Mouse (Mus musculus): ENCODE data around the gene Nsun4. TPM values are rescaled to one million over a fixed set of nuclear protein-coding genes. Genes with fewer than 3 reads are reported as not detected.

Gene Nsun4
- polyA plus RNA-seq, 1 experiment from 2014 or later, result 21.3 TPM

- H3K4me2 ChIP-seq (ENCODE audit: low read depth, low read length), result no peak overlapping the region
- H3K36me3 ChIP-seq (replicated peaks; ENCODE audit: control insufficient read depth, insufficient read depth, low read depth, low read length), result no peaks in the 10 kb centered on the region; the same call in 1 of the 2 replicates
- no peak overlapping the region for H3K4me3 ChIP-seq (ENCODE audit: low read depth, low read length)
- H3K4me1 ChIP-seq (ENCODE audit: control insufficient read depth, insufficient read depth, low read length), result no peaks in the 10 kb centered on the region
- ATAC-seq (replicated peaks; ENCODE audit: insufficient number of reproducible peaks, low FRiP score, low TSS enrichment, low read depth), result no peak
- H3K9me3 ChIP-seq (replicated peaks; ENCODE audit: control insufficient read depth, low read length), result no peaks in the 10 kb centered on the region
- no peaks in the 10 kb centered on the region for H3K27me3 ChIP-seq (ENCODE audit: control insufficient read depth, insufficient read depth, low read length)
- 86% methylated on average over 5 of the region's 5 CpGs for WGBS
- H3K27ac ChIP-seq (replicated peaks; ENCODE audit: low read depth, low read length), result no peak overlapping the region
- DNase-seq (ENCODE audit: low spot score), result no peak
- no peak overlapping the region for H3K9ac ChIP-seq (replicated peaks; ENCODE audit: low read length)
These were observed 20.3 kb downstream of the Nsun4 start for GRCm38 (mm10) chr4:116033374-116033773.

DNA sequence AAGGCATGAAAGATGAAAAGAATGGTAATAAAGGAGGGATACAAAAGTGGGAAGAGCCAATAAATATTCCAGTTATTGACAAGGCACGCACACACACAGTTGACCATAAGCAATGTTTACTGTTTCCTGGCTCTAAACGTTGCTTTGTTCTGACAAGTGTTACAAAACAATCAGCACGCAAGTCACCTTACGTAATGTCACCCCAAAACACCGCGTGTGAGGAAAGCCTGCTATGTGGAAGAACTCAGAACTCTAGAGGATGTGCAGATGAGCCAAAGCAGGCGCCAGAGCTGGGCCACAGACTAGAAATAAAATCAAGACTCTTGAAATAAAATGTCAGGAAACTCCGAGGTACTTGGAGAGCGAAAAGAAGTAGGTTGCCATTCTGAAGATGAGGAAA lies 20.8 kb downstream of the Nsun4 start:
- H3K27ac ChIP-seq (replicated peaks; ENCODE audit: low read depth, low read length), result no peak overlapping the region
- ATAC-seq (replicated peaks; ENCODE audit: insufficient number of reproducible peaks, low FRiP score, low TSS enrichment, low read depth), result no peak
- H3K4me2 ChIP-seq (ENCODE audit: low read depth, low read length), result no peak overlapping the region
- no peaks in the 10 kb centered on the region for H3K9me3 ChIP-seq (replicated peaks; ENCODE audit: control insufficient read depth, low read length)
- DNase-seq (ENCODE audit: low spot score), result no peak
- H3K27me3 ChIP-seq (ENCODE audit: control insufficient read depth, insufficient read depth, low read length), result no peaks in the 10 kb centered on the region
- H3K36me3 ChIP-seq (replicated peaks; ENCODE audit: control insufficient read depth, insufficient read depth, low read depth, low read length), result no peaks in the 10 kb centered on the region; the same call in 1 of the 2 replicates
- H3K9ac ChIP-seq (replicated peaks; ENCODE audit: low read length), result no peak overlapping the region
- H3K4me3 ChIP-seq (ENCODE audit: low read depth, low read length), result no peak overlapping the region
- H3K4me1 ChIP-seq (ENCODE audit: control insufficient read depth, insufficient read depth, low read length), result no peaks in the 10 kb centered on the region
- WGBS, result 92% methylated on average over 9 of the region's 9 CpGs

DNA sequence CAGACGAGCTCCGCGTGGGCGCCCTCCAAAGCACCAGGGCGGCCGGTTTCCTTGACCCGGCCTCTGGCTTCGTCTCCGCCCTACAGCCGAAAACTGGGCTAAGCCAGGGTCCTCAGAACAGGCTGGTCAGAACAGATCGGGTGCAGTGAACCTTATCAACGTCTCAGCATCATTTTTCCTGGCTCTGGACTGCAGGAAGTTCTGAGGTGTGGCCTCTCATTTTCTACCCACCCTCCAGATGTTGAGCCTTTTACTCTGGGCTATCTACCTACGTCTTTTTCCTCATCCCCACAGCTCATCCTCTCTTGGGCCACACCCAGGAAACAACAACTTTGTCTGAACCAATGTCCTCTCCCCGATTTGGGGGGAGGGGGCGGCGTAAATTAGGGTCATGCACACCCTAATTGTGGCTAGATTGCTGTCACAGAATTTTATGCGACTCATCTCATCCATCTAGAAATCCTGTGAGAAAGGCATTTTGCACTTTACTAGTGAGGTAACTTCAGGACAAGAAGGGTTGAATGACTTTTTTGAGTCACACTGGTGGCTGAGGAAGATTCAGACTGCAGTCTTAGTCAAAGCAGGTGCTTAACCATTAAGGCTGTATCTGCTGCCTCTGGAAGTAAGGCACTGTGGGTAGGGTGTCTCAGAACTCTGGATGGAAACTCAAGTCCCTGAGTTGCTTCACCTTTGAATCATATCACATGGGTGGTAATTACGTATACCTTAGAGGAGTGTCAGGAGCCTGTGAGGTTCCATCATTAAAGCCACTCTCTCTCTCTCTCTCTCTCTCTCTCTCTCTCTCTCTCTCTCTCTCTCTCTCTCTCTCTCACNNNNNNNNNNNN lies 35.6 kb downstream of the Nsun4 start, which contains the start of gene Faah:
Faah (minus strand) TSS at position 25 of the 845 bp plus-strand sequence.
- peak within 1 kb of the TSS; percentile 58 for H3K4me3 ChIP-seq (ENCODE audit: low read depth, low read length)
- H3K27me3 ChIP-seq (ENCODE audit: control insufficient read depth, insufficient read depth, low read length), result peaks cover 31% of the 10 kb centered on the region
- peak within 1 kb of the TSS; percentile 68 for H3K9ac ChIP-seq (replicated peaks; ENCODE audit: low read length)
- WGBS, result 7% methylated on average over 18 of the region's 18 CpGs
- H3K27ac ChIP-seq (replicated peaks; ENCODE audit: low read depth, low read length), result no peak within 1 kb of the TSS
- no peaks in the 10 kb centered on the region for H3K9me3 ChIP-seq (replicated peaks; ENCODE audit: control insufficient read depth, low read length)
- H3K4me2 ChIP-seq (ENCODE audit: low read depth, low read length), result peak within 1 kb of the TSS; percentile 99
- ATAC-seq (replicated peaks; ENCODE audit: insufficient number of reproducible peaks, low FRiP score, low TSS enrichment, low read depth) (peak; percentile 51; the same call in 1 of the 2 replicates), DNase-seq (ENCODE audit: low spot score) (no peak)
- no peaks in the 10 kb centered on the region; the same call in 1 of the 2 replicates for H3K4me1 ChIP-seq (ENCODE audit: control insufficient read depth, insufficient read depth, low read length)
- no peaks in the 10 kb centered on the region for H3K36me3 ChIP-seq (replicated peaks; ENCODE audit: control insufficient read depth, insufficient read depth, low read depth, low read length)

- Histone ChIP-seq H3K27ac (replicated peaks; ENCODE audit: low read depth, low read length) (no peak overlapping the region), H3K4me1 (ENCODE audit: control insufficient read depth, insufficient read depth, low read length) (no peaks in the 10 kb centered on the region; the same call in 1 of the 2 replicates), H3K9ac (replicated peaks; ENCODE audit: low read length) (peak overlapping the region; percentile 68), H3K4me2 (ENCODE audit: low read depth, low read length) (peak overlapping the region; percentile 99), H3K36me3 (replicated peaks; ENCODE audit: control insufficient read depth, insufficient read depth, low read depth, low read length) (no peaks in the 10 kb centered on the region), H3K27me3 (ENCODE audit: control insufficient read depth, insufficient read depth, low read length) (peaks cover 31% of the 10 kb centered on the region), H3K9me3 (replicated peaks; ENCODE audit: control insufficient read depth, low read length) (no peaks in the 10 kb centered on the region), H3K4me3 (ENCODE audit: low read depth, low read length) (peak overlapping the region; percentile 58)
- peak; percentile 82 for DNase-seq (ENCODE audit: low spot score)
- peak; percentile 82 for ATAC-seq (replicated peaks; ENCODE audit: insufficient number of reproducible peaks, low FRiP score, low TSS enrichment, low read depth)
- under 1% methylated on average over 60 of the region's 60 CpGs for WGBS
These were observed 36.3 kb downstream of the Nsun4 start for GRCm38 (mm10) chr4:116017300-116017901.

DNA sequence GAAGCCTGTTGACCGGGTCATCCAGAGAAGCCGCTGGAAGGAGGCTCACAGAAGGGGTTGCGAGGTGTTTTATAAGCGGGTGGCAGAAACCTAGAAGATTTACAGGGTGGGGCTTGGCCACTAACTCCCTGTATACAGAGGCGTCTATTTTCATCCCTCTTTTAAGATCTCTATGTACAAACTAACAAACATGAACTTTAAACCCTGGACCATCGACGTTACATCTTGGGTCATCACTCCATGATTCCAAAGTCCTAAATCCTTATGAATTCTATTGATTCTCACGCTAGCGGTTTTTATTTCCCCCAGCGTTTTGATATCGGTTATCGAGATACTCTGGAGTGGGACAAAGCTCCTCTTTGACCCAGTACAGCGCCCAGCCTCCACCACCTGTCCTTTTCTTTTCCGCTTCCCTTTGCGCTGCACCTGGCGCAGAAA lies 36.8 kb downstream of the Nsun4 start:
- H3K9ac ChIP-seq (replicated peaks; ENCODE audit: low read length), result peak overlapping the region; percentile 68; the same call in 1 of the 2 replicates

DNA sequence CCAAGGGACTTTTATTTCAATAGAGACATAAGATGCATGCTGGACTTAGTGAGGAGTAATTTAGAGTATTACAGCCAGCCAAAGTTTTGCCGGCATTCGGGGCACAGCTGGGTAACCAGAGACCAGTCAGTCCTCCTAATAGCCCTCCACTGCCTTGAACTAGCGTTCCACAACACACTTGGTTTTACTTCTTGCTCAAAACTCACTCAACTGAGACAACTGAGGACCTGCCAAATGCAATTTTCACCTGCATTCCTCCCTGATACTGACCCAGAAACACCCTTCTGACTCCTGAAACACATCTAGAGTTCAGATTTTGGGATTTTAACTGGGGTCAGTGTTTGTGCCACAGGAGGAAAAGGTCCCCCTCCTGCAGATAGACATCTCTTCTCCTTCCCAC lies 37.3 kb downstream of the Nsun4 start:
- Histone ChIP-seq H3K9ac (replicated peaks; ENCODE audit: low read length) (no peak overlapping the region), H3K4me1 (ENCODE audit: control insufficient read depth, insufficient read depth, low read length) (no peaks in the 10 kb centered on the region; the same call in 1 of the 2 replicates), H3K27ac (replicated peaks; ENCODE audit: low read depth, low read length) (no peak overlapping the region), H3K9me3 (replicated peaks; ENCODE audit: control insufficient read depth, low read length) (no peaks in the 10 kb centered on the region), H3K4me3 (ENCODE audit: low read depth, low read length) (no peak overlapping the region), H3K36me3 (replicated peaks; ENCODE audit: control insufficient read depth, insufficient read depth, low read depth, low read length) (no peaks in the 10 kb centered on the region), H3K27me3 (ENCODE audit: control insufficient read depth, insufficient read depth, low read length) (peaks cover 31% of the 10 kb centered on the region), H3K4me2 (ENCODE audit: low read depth, low read length) (no peak overlapping the region)
- ATAC-seq (replicated peaks; ENCODE audit: insufficient number of reproducible peaks, low FRiP score, low TSS enrichment, low read depth) (no peak), DNase-seq (ENCODE audit: low spot score) (no peak)
- 48% methylated on average over 3 of the region's 3 CpGs for WGBS

More for the DNA sequence above, 36.8 kb downstream of the Nsun4 start:
- DNase-seq (ENCODE audit: low spot score) (no peak), ATAC-seq (replicated peaks; ENCODE audit: insufficient number of reproducible peaks, low FRiP score, low TSS enrichment, low read depth) (no peak)
- WGBS, result 10% methylated on average over 16 of the region's 16 CpGs
- Histone ChIP-seq H3K9me3 (replicated peaks; ENCODE audit: control insufficient read depth, low read length) (no peaks in the 10 kb centered on the region), H3K27me3 (ENCODE audit: control insufficient read depth, insufficient read depth, low read length) (peaks cover 31% of the 10 kb centered on the region), H3K27ac (replicated peaks; ENCODE audit: low read depth, low read length) (no peak overlapping the region), H3K4me3 (ENCODE audit: low read depth, low read length) (peak overlapping the region; percentile 58), H3K4me2 (ENCODE audit: low read depth, low read length) (peak overlapping the region; percentile 99), H3K4me1 (ENCODE audit: control insufficient read depth, insufficient read depth, low read length) (no peaks in the 10 kb centered on the region; the same call in 1 of the 2 replicates), H3K36me3 (replicated peaks; ENCODE audit: control insufficient read depth, insufficient read depth, low read depth, low read length) (no peaks in the 10 kb centered on the region)

GRCm38 (mm10) chr4:116015996-116016395 lies 37.7 kb downstream of the Nsun4 start:
- 56% methylated on average over 8 of the region's 8 CpGs for WGBS
- Histone ChIP-seq H3K36me3 (replicated peaks; ENCODE audit: control insufficient read depth, insufficient read depth, low read depth, low read length) (no peaks in the 10 kb centered on the region), H3K4me1 (ENCODE audit: control insufficient read depth, insufficient read depth, low read length) (no peaks in the 10 kb centered on the region; the same call in 1 of the 2 replicates), H3K27ac (replicated peaks; ENCODE audit: low read depth, low read length) (no peak overlapping the region), H3K27me3 (ENCODE audit: control insufficient read depth, insufficient read depth, low read length) (peaks cover 31% of the 10 kb centered on the region), H3K9me3 (replicated peaks; ENCODE audit: control insufficient read depth, low read length) (no peaks in the 10 kb centered on the region), H3K9ac (replicated peaks; ENCODE audit: low read length) (no peak overlapping the region), H3K4me2 (ENCODE audit: low read depth, low read length) (no peak overlapping the region), H3K4me3 (ENCODE audit: low read depth, low read length) (no peak overlapping the region)
- ATAC-seq (replicated peaks; ENCODE audit: insufficient number of reproducible peaks, low FRiP score, low TSS enrichment, low read depth) (no peak), DNase-seq (ENCODE audit: low spot score) (no peak)

DNA sequence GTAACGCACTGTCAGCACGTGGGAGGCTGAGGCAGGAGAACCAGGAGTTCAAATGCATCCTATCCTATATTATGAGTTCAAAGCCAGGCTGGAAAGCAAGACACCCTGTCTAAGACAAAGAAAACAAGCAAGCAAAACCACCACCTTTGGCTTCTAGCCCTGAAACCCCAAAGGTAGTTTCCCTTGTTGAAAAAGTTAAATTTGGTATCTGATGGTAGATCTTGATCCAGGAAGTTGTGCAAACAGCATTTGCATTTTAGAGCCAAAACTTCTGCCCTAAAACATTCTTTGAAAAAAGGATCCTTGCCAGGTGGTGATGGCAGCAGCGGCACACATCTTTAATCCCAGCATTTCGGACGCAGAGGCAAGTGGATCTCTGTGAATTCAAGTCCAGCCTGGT lies 38.2 kb downstream of the Nsun4 start:
- WGBS, result 85% methylated on average over 5 of the region's 5 CpGs
- Histone ChIP-seq H3K27ac (replicated peaks; ENCODE audit: low read depth, low read length) (no peak overlapping the region), H3K4me3 (ENCODE audit: low read depth, low read length) (no peak overlapping the region), H3K9ac (replicated peaks; ENCODE audit: low read length) (no peak overlapping the region), H3K27me3 (ENCODE audit: control insufficient read depth, insufficient read depth, low read length) (peaks cover 31% of the 10 kb centered on the region), H3K4me1 (ENCODE audit: control insufficient read depth, insufficient read depth, low read length) (no peaks in the 10 kb centered on the region; the same call in 1 of the 2 replicates), H3K9me3 (replicated peaks; ENCODE audit: control insufficient read depth, low read length) (no peaks in the 10 kb centered on the region), H3K4me2 (ENCODE audit: low read depth, low read length) (no peak overlapping the region), H3K36me3 (replicated peaks; ENCODE audit: control insufficient read depth, insufficient read depth, low read depth, low read length) (no peaks in the 10 kb centered on the region)
- no peak for DNase-seq (ENCODE audit: low spot score)
- ATAC-seq (replicated peaks; ENCODE audit: insufficient number of reproducible peaks, low FRiP score, low TSS enrichment, low read depth), result no peak
